Mouse (Mus musculus): Measurements from ENCODE around the gene Amd1. TPM values are rescaled to one million over a fixed set of nuclear protein-coding genes. Genes with fewer than 3 reads are reported as not detected.

Gene Amd1
- polyA plus RNA-seq, 1 experiment, result 105 TPM

- no peak within 1 kb of the TSS for H3K4me3 ChIP-seq (ENCODE audit: insufficient read depth, low read length)
- TF ChIP-seq POLR2A (IDR thresholded peaks at IDR 0.05; ENCODE audit: extremely low read depth, insufficient read depth, low read length), result no peak
- TF ChIP-seq CTCF (IDR thresholded peaks at IDR 0.05; ENCODE audit: extremely low read depth, insufficient read depth, low read length), result no peak
- no peaks in the 10 kb centered on the region for H3K4me1 ChIP-seq (ENCODE audit: control insufficient read depth, insufficient read depth, low read length)
- H3K27ac ChIP-seq (ENCODE audit: insufficient read depth, low read length), result no peak within 1 kb of the TSS
Observed at GRCm38 (mm10) chr10:40339351-40339964, 37.5 kb upstream of the Amd1 start, which contains the start of gene Cdk19. Gene Cdk19 (plus strand): TSS chr10:40339564.

GRCm38 (mm10) chr10:40332864-40333263, 30.9 kb upstream of the Amd1 start:
- no peak overlapping the region for H3K27ac ChIP-seq (ENCODE audit: insufficient read depth, low read length)
- no peak overlapping the region for H3K4me3 ChIP-seq (ENCODE audit: insufficient read depth, low read length)
- no peak for TF ChIP-seq POLR2A (IDR thresholded peaks at IDR 0.05; ENCODE audit: extremely low read depth, insufficient read depth, low read length)
- TF ChIP-seq CTCF (IDR thresholded peaks at IDR 0.05; ENCODE audit: extremely low read depth, insufficient read depth, low read length), result no peak
- no peaks in the 10 kb centered on the region for H3K4me1 ChIP-seq (ENCODE audit: control insufficient read depth, insufficient read depth, low read length)

GRCm38 (mm10) chr10:40330262-40330661, 28.3 kb upstream of the Amd1 start:
- Histone ChIP-seq H3K4me3 (ENCODE audit: insufficient read depth, low read length) (no peak overlapping the region), H3K4me1 (ENCODE audit: control insufficient read depth, insufficient read depth, low read length) (no peaks in the 10 kb centered on the region), H3K27ac (ENCODE audit: insufficient read depth, low read length) (no peak overlapping the region)
- TF ChIP-seq CTCF (IDR thresholded peaks at IDR 0.05; ENCODE audit: extremely low read depth, insufficient read depth, low read length), result no peak
- TF ChIP-seq POLR2A (IDR thresholded peaks at IDR 0.05; ENCODE audit: extremely low read depth, insufficient read depth, low read length), result no peak

GRCm38 (mm10) chr10:40328004-40328551, 26.1 kb upstream of the Amd1 start:
- Histone ChIP-seq H3K27ac (ENCODE audit: insufficient read depth, low read length) (no peak overlapping the region), H3K4me3 (ENCODE audit: insufficient read depth, low read length) (no peak overlapping the region), H3K4me1 (ENCODE audit: control insufficient read depth, insufficient read depth, low read length) (no peaks in the 10 kb centered on the region)
- TF ChIP-seq POLR2A (IDR thresholded peaks at IDR 0.05; ENCODE audit: extremely low read depth, insufficient read depth, low read length), result no peak
- no peak for TF ChIP-seq CTCF (IDR thresholded peaks at IDR 0.05; ENCODE audit: extremely low read depth, insufficient read depth, low read length)

- no peak for TF ChIP-seq CTCF (IDR thresholded peaks at IDR 0.05; ENCODE audit: extremely low read depth, insufficient read depth, low read length)
- no peak for TF ChIP-seq POLR2A (IDR thresholded peaks at IDR 0.05; ENCODE audit: extremely low read depth, insufficient read depth, low read length)
Observed at GRCm38 (mm10) chr10:40320306-40320705, 18.3 kb upstream of the Amd1 start.

GRCm38 (mm10) chr10:40316841-40317585, 15.0 kb upstream of the Amd1 start:
- TF ChIP-seq POLR2A (IDR thresholded peaks at IDR 0.05; ENCODE audit: extremely low read depth, insufficient read depth, low read length) (no peak), CTCF (IDR thresholded peaks at IDR 0.05; ENCODE audit: extremely low read depth, insufficient read depth, low read length) (no peak)
- Histone ChIP-seq H3K4me1 (ENCODE audit: control insufficient read depth, insufficient read depth, low read length) (no peaks in the 10 kb centered on the region), H3K4me3 (ENCODE audit: insufficient read depth, low read length) (no peak overlapping the region), H3K27ac (ENCODE audit: insufficient read depth, low read length) (no peak overlapping the region)

More at GRCm38 (mm10) chr10:40320306-40320705, 18.3 kb upstream of the Amd1 start:
- H3K4me3 ChIP-seq (ENCODE audit: insufficient read depth, low read length), result no peak overlapping the region
- no peaks in the 10 kb centered on the region for H3K4me1 ChIP-seq (ENCODE audit: control insufficient read depth, insufficient read depth, low read length)
- no peak overlapping the region for H3K27ac ChIP-seq (ENCODE audit: insufficient read depth, low read length)

GRCm38 (mm10) chr10:40312781-40313180, 10.8 kb upstream of the Amd1 start:
- Histone ChIP-seq H3K4me1 (ENCODE audit: control insufficient read depth, insufficient read depth, low read length) (no peaks in the 10 kb centered on the region), H3K27ac (ENCODE audit: insufficient read depth, low read length) (no peak overlapping the region), H3K4me3 (ENCODE audit: insufficient read depth, low read length) (no peak overlapping the region)
- TF ChIP-seq POLR2A (IDR thresholded peaks at IDR 0.05; ENCODE audit: extremely low read depth, insufficient read depth, low read length), result no peak
- no peak for TF ChIP-seq CTCF (IDR thresholded peaks at IDR 0.05; ENCODE audit: extremely low read depth, insufficient read depth, low read length)

GRCm38 (mm10) chr10:40309884-40310635, 8.1 kb upstream of the Amd1 start:
- Histone ChIP-seq H3K27ac (ENCODE audit: insufficient read depth, low read length) (no peak overlapping the region), H3K4me1 (ENCODE audit: control insufficient read depth, insufficient read depth, low read length) (no peaks in the 10 kb centered on the region), H3K4me3 (ENCODE audit: insufficient read depth, low read length) (no peak overlapping the region)
- TF ChIP-seq CTCF (IDR thresholded peaks at IDR 0.05; ENCODE audit: extremely low read depth, insufficient read depth, low read length) (no peak), POLR2A (IDR thresholded peaks at IDR 0.05; ENCODE audit: extremely low read depth, insufficient read depth, low read length) (no peak)

- H3K4me1 ChIP-seq (ENCODE audit: control insufficient read depth, insufficient read depth, low read length), result no peaks in the 10 kb centered on the region
- TF ChIP-seq POLR2A (IDR thresholded peaks at IDR 0.05; ENCODE audit: extremely low read depth, insufficient read depth, low read length) (no peak), CTCF (IDR thresholded peaks at IDR 0.05; ENCODE audit: extremely low read depth, insufficient read depth, low read length) (no peak)
- no peak overlapping the region for H3K4me3 ChIP-seq (ENCODE audit: insufficient read depth, low read length)
Observed at GRCm38 (mm10) chr10:40307826-40308583, 6.0 kb upstream of the Amd1 start.

More at GRCm38 (mm10) chr10:40307826-40308583, 6.0 kb upstream of the Amd1 start:
- no peak overlapping the region for H3K27ac ChIP-seq (ENCODE audit: insufficient read depth, low read length)

Data from cortical plate, adult 2 months (tissue).